Mouse (Mus musculus): Measurements from ENCODE around the gene Scand1.
A peak's percentile ranks its signal among the peaks of the same experiment; 100 is the strongest.

Gene Scand1

DNA sequence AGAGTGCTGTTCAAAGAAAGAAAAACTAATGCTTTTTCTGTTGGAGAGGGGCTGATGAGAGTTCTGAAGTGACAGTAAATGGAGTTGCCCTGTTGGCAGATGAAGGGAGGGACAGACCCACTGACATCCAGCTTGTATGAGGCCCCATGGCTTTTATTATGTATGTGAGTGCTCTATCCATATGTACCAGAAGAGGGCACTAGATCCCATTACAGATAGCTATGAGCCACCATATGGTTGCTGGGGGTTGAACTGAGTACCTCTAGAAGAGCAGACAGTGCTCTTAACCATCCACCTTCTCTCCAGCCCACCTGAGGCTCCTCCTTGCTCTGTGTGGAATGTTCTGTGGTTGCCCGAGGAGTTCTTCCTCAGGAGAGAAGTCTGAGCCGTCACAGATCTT is 6.7 kb downstream of the Scand1 start:
- no peak for DNase-seq

GRCm38 (mm10) chr2:156304351-156304750 is 8.2 kb downstream of the Scand1 start:
- DNase-seq, result no peak

DNA sequence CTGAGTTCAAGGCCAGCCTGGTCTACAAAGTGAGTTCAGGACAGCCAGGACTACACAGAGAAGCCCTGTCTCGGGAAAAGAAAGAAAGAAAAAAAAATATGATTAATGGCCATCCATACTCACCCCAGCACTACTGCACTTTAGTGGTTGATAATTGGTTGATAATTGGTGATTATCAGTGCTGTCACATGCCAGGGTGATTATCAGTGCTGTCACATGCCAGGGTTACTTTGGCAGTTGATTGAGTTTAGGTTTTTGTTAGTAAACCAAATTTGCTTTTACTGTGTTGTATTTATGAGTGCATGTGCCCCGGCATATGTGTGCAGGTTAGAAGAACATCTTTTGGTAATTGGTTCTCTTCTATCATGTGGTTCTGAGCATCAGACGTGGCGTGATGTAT is 10.4 kb downstream of the Scand1 start:
- no peak for DNase-seq

- DNase-seq, result no peak
These were observed 14.0 kb downstream of the Scand1 start for GRCm38 (mm10) chr2:156298458-156298857.

DNA sequence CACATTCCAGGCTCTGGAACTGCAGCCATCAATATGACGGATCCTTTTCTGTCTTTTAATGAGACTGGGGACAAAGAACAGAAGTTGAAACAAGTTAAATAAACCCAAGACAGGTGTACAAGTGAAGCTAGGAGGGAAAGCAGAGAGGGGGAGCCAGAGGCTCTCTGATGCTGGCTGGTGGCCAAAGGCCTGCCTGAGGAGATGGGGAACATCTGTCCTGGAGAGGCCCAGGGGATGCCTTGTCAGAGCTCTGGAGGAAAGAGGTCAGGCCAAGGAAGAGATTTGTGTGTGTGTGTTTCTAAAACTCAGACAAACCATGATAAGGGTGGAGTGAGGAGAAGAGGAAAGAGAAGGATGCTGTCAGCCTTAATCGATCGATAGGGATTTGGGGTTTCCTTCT is 14.9 kb downstream of the Scand1 start:
- no peak for DNase-seq

DNA sequence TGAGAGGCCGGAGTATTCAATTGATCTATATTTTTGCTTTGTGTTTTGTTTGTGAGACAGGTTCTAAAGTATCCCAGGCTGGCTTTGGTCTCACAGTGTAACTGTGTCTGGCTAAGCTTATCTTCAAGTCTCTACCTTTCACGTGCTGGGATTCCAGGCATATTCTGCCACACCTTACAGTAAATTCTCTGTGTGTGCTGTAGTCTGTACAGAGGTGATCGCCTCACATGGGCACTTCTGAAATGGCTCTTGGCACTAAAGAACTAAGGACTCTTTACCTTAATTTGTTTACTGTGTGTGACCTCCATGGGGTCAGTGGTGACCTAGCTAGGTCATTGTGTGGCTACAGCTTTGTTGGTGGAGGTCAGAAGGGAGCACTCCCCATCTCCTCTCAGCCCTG is 16.3 kb downstream of the Scand1 start:
- DNase-seq, result no peak

DNA sequence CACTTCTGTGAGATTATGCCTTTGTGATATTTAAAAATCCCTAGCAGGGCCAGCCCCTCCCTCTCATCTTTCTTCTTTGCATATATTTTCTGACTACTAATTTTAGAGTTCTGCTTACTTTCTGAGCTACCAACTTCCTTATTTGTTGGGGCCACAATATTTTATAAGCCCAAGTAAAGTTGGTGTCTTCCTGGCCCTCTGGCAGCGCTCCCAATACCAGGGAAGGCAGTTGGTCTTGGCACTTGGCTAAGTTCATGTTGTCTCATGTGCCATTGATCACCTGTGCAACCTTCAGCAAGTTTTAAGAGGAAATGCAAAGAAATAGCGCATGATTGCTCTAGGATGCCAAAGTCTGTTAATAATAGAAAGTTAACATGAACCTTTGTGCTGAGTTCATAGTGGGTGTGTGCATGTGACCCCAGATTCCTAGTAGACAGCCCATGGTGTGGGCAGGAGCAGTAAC is 16.9 kb downstream of the Scand1 start:
- no peak for DNase-seq

- DNase-seq, result no peak
These were observed 20.5 kb downstream of the Scand1 start for GRCm38 (mm10) chr2:156291998-156292397.

- no peak for DNase-seq
These were observed 22.8 kb downstream of the Scand1 start for GRCm38 (mm10) chr2:156289552-156290160.

DNA sequence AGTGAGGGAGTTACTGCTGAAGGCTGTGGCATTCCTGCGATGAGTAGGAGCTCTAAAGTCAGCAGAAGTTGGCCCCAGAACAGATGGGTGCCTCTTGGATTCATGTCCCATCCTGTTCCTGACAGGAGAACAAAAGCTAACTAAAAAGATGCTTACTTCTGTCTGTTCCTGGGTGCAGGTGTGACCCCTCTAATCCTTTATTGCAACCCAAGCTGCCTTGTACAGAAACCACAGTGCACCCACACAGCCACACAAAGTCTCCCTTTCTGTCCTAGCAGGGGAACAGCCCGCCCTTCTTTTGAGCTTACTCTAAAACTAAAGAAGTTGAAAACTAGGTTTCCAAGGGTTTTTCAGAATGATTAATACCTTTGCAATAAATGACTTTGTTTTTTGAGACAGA is 24.3 kb downstream of the Scand1 start:
- DNase-seq, result no peak

DNA sequence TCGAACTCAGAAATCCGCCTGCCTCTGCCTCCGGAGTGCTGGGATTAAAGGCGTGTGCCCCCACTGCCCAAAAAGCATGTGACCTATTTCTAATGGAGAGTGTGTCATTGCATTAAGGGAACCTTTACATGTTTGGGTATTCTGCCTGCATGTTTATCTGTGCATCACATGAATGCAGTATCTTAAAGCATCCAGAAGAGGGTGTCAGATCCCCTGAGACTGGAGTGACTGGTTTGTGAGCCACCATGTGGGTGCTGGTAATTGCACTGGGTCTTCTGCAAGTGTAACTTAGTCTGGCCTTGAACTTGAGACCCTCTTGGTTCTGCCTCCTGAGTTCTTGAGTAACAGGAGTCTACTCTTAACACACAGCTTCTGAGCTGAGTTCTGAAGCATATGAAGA is 25.8 kb downstream of the Scand1 start:
- DNase-seq, result no peak

DNA sequence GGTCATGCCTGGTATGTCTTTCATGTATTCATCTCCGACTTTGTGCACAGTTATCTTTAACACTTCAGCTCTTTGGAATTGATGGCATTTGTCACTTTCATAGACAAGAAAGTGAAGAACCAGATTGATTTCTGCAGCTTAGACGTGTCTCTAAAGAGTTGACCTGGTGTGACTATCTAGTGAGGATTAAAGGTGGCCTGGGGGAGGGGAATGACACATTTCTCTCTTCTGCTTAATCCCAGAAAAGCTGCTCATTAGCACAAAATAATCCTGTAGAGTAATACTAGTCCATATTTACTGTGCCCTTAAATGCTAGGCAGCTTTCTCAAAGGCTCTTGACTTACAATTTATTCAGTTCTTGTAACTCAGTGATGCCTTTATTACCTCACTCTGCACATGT is 27.3 kb downstream of the Scand1 start:
- no peak for DNase-seq

DNA sequence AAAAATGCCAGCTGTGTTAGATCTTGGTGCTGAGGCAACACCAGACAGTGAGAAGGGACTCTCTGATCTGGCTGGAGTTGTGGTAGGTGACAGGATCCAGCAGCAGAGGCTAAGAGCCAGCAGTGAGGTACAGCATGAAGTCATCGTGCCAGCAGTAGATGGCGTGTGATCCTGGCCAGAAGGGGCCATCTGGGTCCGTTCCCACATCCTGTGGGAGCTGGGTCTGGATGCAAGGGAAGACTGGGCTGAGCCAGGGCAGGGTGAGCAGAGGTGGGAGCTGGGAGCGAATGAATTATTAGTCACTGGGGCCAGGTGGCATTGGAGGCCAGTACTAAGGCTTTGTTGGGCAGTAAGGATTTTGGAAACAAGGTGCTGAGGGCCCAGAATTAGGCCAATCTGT is 31.3 kb downstream of the Scand1 start:
- no peak for DNase-seq

DNA sequence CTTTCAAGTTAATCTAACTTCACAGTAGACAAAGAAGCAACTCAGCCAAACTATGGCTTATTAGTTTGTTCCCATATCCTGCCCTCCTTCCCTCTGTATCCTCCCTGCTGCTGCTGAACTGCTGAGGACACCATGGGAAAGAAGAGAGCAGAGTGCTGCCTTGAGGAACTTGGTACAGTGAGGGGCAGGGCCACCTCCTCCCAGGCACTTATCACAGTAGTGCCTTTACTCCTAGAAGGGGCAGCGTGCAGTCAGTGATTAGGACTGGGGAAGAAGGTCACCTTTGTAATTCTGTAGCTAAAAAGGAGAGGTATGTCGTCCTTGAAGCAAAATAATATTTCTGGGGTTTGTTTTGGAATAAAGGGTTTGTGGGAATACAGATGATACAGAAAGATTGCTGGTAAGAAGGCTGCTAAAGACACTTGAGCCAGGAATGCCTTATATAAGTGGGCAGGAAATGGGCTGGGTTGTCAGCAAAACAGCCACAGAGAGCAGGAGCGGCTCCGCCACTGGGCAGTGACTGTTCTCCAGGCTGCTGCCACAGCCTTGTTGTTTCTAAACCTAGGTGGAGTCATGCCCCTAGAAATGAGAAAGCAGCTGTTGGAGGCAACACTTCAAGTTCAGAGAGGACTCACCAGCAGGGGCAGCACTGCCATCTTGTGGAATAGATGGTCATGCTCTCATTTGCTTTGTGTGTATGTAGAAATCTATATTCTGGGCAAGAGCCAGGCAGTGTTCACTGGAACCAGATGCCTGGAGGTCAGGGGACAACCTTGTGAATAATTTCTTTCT is 34.1 kb downstream of the Scand1 start:
- DNase-seq, result peak; percentile 74

- no peak for DNase-seq
These were observed 40.0 kb downstream of the Scand1 start for GRCm38 (mm10) chr2:156272553-156272952.

DNA sequence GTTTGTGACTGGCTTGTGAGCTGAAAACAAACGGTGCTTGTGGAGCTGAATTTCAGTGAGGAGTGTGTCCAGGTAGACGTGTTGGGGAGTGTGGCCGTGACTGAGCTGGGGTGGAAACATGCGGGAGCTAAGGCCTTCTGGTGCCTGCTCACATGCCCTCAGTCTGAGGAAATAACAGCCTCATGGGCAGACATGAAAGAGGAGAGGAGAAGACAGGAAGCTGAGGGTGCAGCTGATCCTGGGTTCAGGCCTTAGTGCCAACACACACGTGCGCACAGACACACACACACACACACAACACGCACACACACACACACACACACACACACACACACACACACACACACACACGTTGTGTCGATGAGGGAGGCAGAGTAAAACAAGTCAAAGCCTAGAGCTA is 44.9 kb downstream of the Scand1 start:
- no peak for DNase-seq

DNA sequence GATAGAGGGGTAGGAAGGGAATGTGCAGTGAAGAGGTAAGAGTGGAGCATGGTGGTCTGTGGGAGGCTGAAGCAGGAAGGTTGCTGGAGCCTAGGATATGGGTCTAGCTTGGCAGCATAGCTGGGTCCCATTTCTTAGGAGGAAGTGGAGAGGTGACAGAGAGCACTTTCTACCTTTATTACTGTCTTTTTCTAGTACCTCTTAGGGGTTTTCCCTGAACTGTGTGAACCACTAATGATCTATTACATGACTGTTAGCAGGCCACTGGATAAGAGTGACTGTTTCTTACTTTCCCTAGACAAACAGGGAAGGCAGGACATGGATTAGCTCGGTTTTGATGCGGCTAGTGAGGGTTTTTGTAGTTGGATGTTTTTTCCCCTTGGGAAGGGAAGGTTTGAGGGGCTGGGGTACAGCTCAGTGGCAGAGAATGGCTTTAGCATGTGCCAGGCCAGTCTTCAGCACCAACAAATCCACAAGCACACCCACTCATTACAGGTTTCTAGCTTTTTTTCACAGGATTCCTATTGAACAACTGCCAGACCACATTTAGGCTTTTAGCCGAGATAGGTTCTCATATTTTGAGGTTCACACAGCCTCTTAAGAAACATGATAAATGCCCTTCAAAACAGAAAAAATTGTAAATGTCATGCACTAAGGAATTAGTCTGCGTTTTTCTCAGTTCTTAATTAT is 49.2 kb downstream of the Scand1 start:
- no peak for DNase-seq

All from right cerebral cortex, postnatal 4 days (tissue).